Mouse (Mus musculus) liver, postnatal 0 days (tissue): Measurements from ENCODE around the gene Sntb2. TPM values are rescaled to one million over a fixed set of nuclear protein-coding genes. Genes with fewer than 3 reads are reported as not detected.

Source experiments
- ATAC-seq: fragments of 200-750 bp; cut with Nextera tagmentation; 2 replicates; pipeline ENCODE4 v1.8.0; 2017; ENCODE audit warnings: mild to moderate bottlenecking, moderate library complexity
- DNase-seq: peaks from one replicate; pipeline ENCODE4 v3.0.0-alpha.2; 2016
- H3K27ac ChIP-seq: fragments of 300-500 bp; sonication (generic); 2 replicates; pipeline ENCODE4 v1.5.1; 2014; ENCODE audit warnings: antibody characterized with exemption, moderate library complexity, mild to moderate bottlenecking, low read depth
- H3K27me3 ChIP-seq: fragments of 300-500 bp; sonication (generic); 2 replicates; pipeline ENCODE4 v1.6.1; 2014; ENCODE audit warnings: low read length, control low read depth, mixed read lengths; ENCODE audit not compliant: insufficient read depth
- H3K36me3 ChIP-seq: fragments of 300-500 bp; sonication (generic); replicated peaks from 2 replicates; pipeline ENCODE4 v1.6.1; 2014; ENCODE audit warnings: mild to moderate bottlenecking, control low read depth, low read length, moderate library complexity, mixed read lengths; ENCODE audit not compliant: insufficient read depth
- H3K4me1 ChIP-seq: fragments of 300-500 bp; sonication (generic); 2 replicates; pipeline ENCODE4 v1.6.1; 2014; ENCODE audit warnings: antibody characterized with exemption, mild to moderate bottlenecking, control low read depth; ENCODE audit not compliant: insufficient read depth
- H3K4me2 ChIP-seq: fragments of 300-500 bp; sonication (generic); 2 replicates; pipeline ENCODE4 v1.6.1; 2014; ENCODE audit warnings: low read depth, mild to moderate bottlenecking, low read length, moderate library complexity, mixed read lengths
- H3K4me3 ChIP-seq: fragments of 300-500 bp; sonication (generic); 2 replicates; pipeline ENCODE4 v1.5.1; 2014; ENCODE audit warnings: low read depth, low read length
- H3K9ac ChIP-seq: fragments of 300-500 bp; sonication (generic); replicated peaks from 2 replicates; pipeline ENCODE4 v1.6.1; 2014; ENCODE audit warnings: mild to moderate bottlenecking, moderate library complexity
- H3K9me3 ChIP-seq: fragments of 300-500 bp; sonication (generic); 2 replicates; pipeline ENCODE4 v1.6.1; 2016; ENCODE audit warnings: mild to moderate bottlenecking, control low read depth, low read length, mixed read lengths
- CTCF ChIP-seq: sonication (generic); IDR thresholded peaks from 2 replicates; pipeline ENCODE4 v1.5.1; 2016; ENCODE audit warnings: antibody characterized with exemption, low read depth
- EP300 ChIP-seq: IDR thresholded peaks from 2 replicates; pipeline ENCODE4 v1.6.1; 2016; ENCODE audit warnings: antibody characterized with exemption, low read depth, mild to moderate bottlenecking
- WGBS: fragments of 180-500 bp; shearing (Covaris S2); extraction: QIAGEN DNeasy Blood & Tissue Kit; methylation state at CpG from one replicate; pipeline ENCODE4 v1.1.7; 2014; ENCODE audit not compliant: insufficient replicate concordance; 5-methylcytosine and 5-hydroxymethylcytosine counted together
- polyA plus RNA-seq: library from polyadenylated mRNA; unstranded; fragments of >200 nt; fragmentation: Nextera tagmentation; extraction: Ambion mirVana; gene quantifications from 2 replicates; pipeline ENCODE4 v1.2.1, GENCODE M21; 2015

Gene Sntb2
- polyA plus RNA-seq, 1 experiment from 2014 or later, result 1.9 TPM

- no peak for ATAC-seq
These were observed 21.9 kb upstream of the Sntb2 start for GRCm38 (mm10) chr8:106913631-106914030.

GRCm38 (mm10) chr8:106919721-106920394 is 15.7 kb upstream of the Sntb2 start:
- H3K4me1 ChIP-seq, result no peaks in the 10 kb centered on the region

More at GRCm38 (mm10) chr8:106913631-106914030, 21.9 kb upstream of the Sntb2 start:
- Histone ChIP-seq H3K9ac (no peak overlapping the region), H3K27me3 (no peaks in the 10 kb centered on the region), H3K9me3 (no peaks in the 10 kb centered on the region), H3K4me1 (no peaks in the 10 kb centered on the region), H3K4me3 (no peak overlapping the region), H3K4me2 (no peak overlapping the region), H3K27ac (no peak overlapping the region), H3K36me3 (peaks cover 52% of the 10 kb centered on the region)
- 92% methylated on average over 10 of the region's 10 CpGs for WGBS
- TF ChIP-seq EP300 (no peak), CTCF (no peak)
- DNase-seq, result no peak

GRCm38 (mm10) chr8:106920395-106920741 is 15.2 kb upstream of the Sntb2 start:
- Histone ChIP-seq H3K36me3 (peaks cover 56% of the 10 kb centered on the region), H3K4me2 (no peak overlapping the region), H3K4me3 (no peak overlapping the region), H3K9ac (no peak overlapping the region), H3K4me1 (no peaks in the 10 kb centered on the region), H3K27me3 (no peaks in the 10 kb centered on the region), H3K9me3 (no peaks in the 10 kb centered on the region), H3K27ac (no peak overlapping the region)
- DNase-seq (no peak), ATAC-seq (no peak)
- TF ChIP-seq EP300, result no peak
- TF ChIP-seq CTCF, result peak; percentile 19; the same call in 1 of the 2 replicates
- WGBS, result 90% methylated on average over 5 of the region's 5 CpGs

More at GRCm38 (mm10) chr8:106919721-106920394, 15.7 kb upstream of the Sntb2 start:
- TF ChIP-seq EP300 (no peak), CTCF (no peak)
- H3K4me2 ChIP-seq, result no peak overlapping the region
- ATAC-seq (no peak), DNase-seq (no peak)
- H3K27ac ChIP-seq, result no peak overlapping the region
- no peaks in the 10 kb centered on the region for H3K9me3 ChIP-seq
- peaks cover 61% of the 10 kb centered on the region for H3K36me3 ChIP-seq
- 86% methylated on average over 8 of the region's 8 CpGs for WGBS
- no peak overlapping the region for H3K9ac ChIP-seq
- H3K4me3 ChIP-seq, result no peak overlapping the region
- no peaks in the 10 kb centered on the region for H3K27me3 ChIP-seq

GRCm38 (mm10) chr8:106924057-106924456 is 11.5 kb upstream of the Sntb2 start:
- TF ChIP-seq CTCF, result no peak
- TF ChIP-seq EP300, result no peak
- H3K27ac ChIP-seq, result no peak overlapping the region
- no peaks in the 10 kb centered on the region for H3K27me3 ChIP-seq
- H3K9me3 ChIP-seq, result no peaks in the 10 kb centered on the region
- H3K4me3 ChIP-seq, result no peak overlapping the region
- H3K4me2 ChIP-seq, result no peak overlapping the region
- H3K9ac ChIP-seq, result no peak overlapping the region
- DNase-seq, result no peak
- no peak for ATAC-seq
- 79% methylated on average over 4 of the region's 4 CpGs for WGBS
- no peaks in the 10 kb centered on the region for H3K4me1 ChIP-seq
- H3K36me3 ChIP-seq, result peaks cover 23% of the 10 kb centered on the region

GRCm38 (mm10) chr8:106924904-106925349 is 10.6 kb upstream of the Sntb2 start:
- Histone ChIP-seq H3K4me2 (no peak overlapping the region), H3K27me3 (no peaks in the 10 kb centered on the region), H3K4me3 (no peak overlapping the region), H3K4me1 (no peaks in the 10 kb centered on the region), H3K27ac (no peak overlapping the region), H3K9me3 (no peaks in the 10 kb centered on the region), H3K36me3 (peaks cover 14% of the 10 kb centered on the region), H3K9ac (no peak overlapping the region)
- TF ChIP-seq EP300, result no peak
- no peak for TF ChIP-seq CTCF
- DNase-seq, result no peak
- 75% methylated on average over 8 of the region's 8 CpGs for whole genome bisulfite sequencing
- no peak for ATAC-seq

GRCm38 (mm10) chr8:106925446-106925845 is 10.1 kb upstream of the Sntb2 start:
- H3K4me3 ChIP-seq, result no peak overlapping the region
- H3K27me3 ChIP-seq, result no peaks in the 10 kb centered on the region
- TF ChIP-seq EP300 (no peak), CTCF (no peak)
- peaks cover 12% of the 10 kb centered on the region for H3K36me3 ChIP-seq
- no peak for ATAC-seq
- no peak overlapping the region for H3K4me2 ChIP-seq
- no peak for DNase-seq
- no peaks in the 10 kb centered on the region for H3K9me3 ChIP-seq
- whole genome bisulfite sequencing, result 79% methylated on average over 4 of the region's 4 CpGs
- H3K27ac ChIP-seq, result no peak overlapping the region
- no peak overlapping the region for H3K9ac ChIP-seq
- no peaks in the 10 kb centered on the region for H3K4me1 ChIP-seq
